Mouse (Mus musculus) embryonic fibroblast, embryonic 13.5 days (primary cell): Measurements from ENCODE around the gene Tubg1. TPM values are rescaled to one million over a fixed set of nuclear protein-coding genes. Genes with fewer than 3 reads are reported as not detected.
A peak's percentile ranks its signal among the peaks of the same experiment; 100 is the strongest.
"Not testable (repeated sequence)": the region's sequence is repeated elsewhere in the genome, so short reads cannot be mapped to it uniquely, and the experiment has no call there.

Experiments used
- H3K27ac ChIP-seq: 2 replicates; pipeline ENCODE4 v1.5.1; 2012; ENCODE audit warnings: low read length, control low read depth, inconsistent platforms; ENCODE audit not compliant: insufficient read depth
- H3K4me1 ChIP-seq: 2 replicates; pipeline ENCODE4 v1.6.1; 2011; ENCODE audit warnings: low read length; ENCODE audit not compliant: control insufficient read depth, insufficient read depth
- H3K4me3 ChIP-seq: 2 replicates; pipeline ENCODE4 v1.5.1; 2011; ENCODE audit warnings: mild to moderate bottlenecking, control low read depth, low read length; ENCODE audit not compliant: insufficient read depth
- CTCF ChIP-seq: IDR thresholded peaks from 2 replicates; pipeline ENCODE4 v1.5.1; 2011; ENCODE audit warnings: mild to moderate bottlenecking, control low read depth, low read length, moderate library complexity, borderline replicate concordance; ENCODE audit not compliant: insufficient read depth
- POLR2A ChIP-seq: IDR thresholded peaks from 2 replicates; pipeline ENCODE4 v1.6.1; 2011; ENCODE audit warnings: low read depth, mild to moderate bottlenecking, control low read depth, low read length, moderate library complexity
- polyA plus RNA-seq: library from polyadenylated mRNA; stranded (reverse); fragments of >200 nt; gene quantifications from 2 replicates; pipeline ENCODE4 v1.2.4, GENCODE M21; 2011; ENCODE audit warnings: low read depth; ENCODE audit not compliant: missing spikeins, insufficient read length

Gene Tubg1
- polyA plus RNA-seq, 1 experiment = 36.2 TPM

GRCm38 (mm10) chr11:101154648-101155047 is 34.9 kb downstream of the Tubg1 start:
- no peaks in the 10 kb centered on the region for H3K4me1 ChIP-seq
- H3K27ac ChIP-seq = no peak overlapping the region
- H3K4me3 ChIP-seq = no peak overlapping the region
- TF ChIP-seq POLR2A (no peak), CTCF (no peak)

DNA sequence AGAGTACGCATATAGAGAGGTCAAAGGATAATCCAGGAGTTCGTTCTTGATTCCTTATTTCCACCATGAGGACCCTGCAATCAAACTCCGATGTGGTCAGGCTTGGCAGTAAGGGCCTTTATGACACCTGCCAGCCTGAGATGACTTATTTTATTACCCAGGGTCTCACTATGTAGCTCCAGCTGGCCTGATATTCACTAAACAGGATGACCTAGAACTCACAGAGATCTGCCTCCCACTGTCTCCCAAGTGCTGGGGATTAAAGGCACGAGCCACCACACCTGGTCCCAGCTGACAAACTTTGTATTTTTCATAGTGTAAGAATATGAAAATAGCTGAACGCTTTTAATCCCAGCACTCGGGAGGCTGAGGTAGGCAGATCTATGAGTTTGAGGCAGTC is 35.4 kb downstream of the Tubg1 start:
- H3K4me3 ChIP-seq = no peak overlapping the region
- H3K4me1 ChIP-seq = no peaks in the 10 kb centered on the region
- no peak overlapping the region for H3K27ac ChIP-seq
- no peak for TF ChIP-seq CTCF
- TF ChIP-seq POLR2A = no peak

- H3K4me3 ChIP-seq = peak within 1 kb of the TSS; percentile 24
- H3K4me1 ChIP-seq = no peaks in the 10 kb centered on the region
- no peak within 1 kb of the TSS for H3K27ac ChIP-seq
- TF ChIP-seq CTCF (no peak), POLR2A (peak; percentile 70)
Observed at GRCm38 (mm10) chr11:101155728-101156371, 36.1 kb downstream of the Tubg1 start, which contains the start of gene Tubg2. Gene Tubg2 (plus strand): TSS chr11:101155907.

GRCm38 (mm10) chr11:101160151-101160550 is 40.4 kb downstream of the Tubg1 start:
- H3K4me1 ChIP-seq, H3K27ac ChIP-seq, H3K4me3 ChIP-seq: not testable (repeated sequence)

GRCm38 (mm10) chr11:101160981-101161505 is 41.3 kb downstream of the Tubg1 start:
- not testable (repeated sequence) for H3K4me3 ChIP-seq, H3K4me1 ChIP-seq, H3K27ac ChIP-seq

DNA sequence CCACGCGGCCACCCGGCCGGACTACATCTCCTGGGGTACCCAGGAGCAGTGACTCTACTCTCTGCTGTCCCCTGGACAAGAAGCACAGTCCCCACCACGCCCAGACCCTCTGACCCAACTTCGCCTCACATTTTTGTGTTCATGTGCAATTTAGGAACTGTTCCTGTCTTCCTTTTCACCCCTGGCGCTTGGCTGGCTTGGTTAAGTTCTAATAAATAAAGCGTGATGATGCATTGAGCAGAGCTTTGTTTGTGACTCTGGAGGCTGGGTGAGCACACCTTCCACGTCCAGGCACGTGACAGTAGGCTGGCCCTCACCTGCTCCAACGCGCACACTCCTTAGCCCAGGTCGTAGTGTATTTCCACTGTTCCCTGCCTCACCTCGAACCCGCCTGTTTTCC is 41.8 kb downstream of the Tubg1 start:
- TF ChIP-seq CTCF = no peak
- no peak for TF ChIP-seq POLR2A

GRCm38 (mm10) chr11:101162301-101162700 is 42.6 kb downstream of the Tubg1 start:
- Histone ChIP-seq H3K4me3 (no peak overlapping the region), H3K4me1 (no peaks in the 10 kb centered on the region), H3K27ac (no peak overlapping the region)
- TF ChIP-seq POLR2A (no peak), CTCF (no peak)

More for the DNA sequence above, 41.8 kb downstream of the Tubg1 start:
- H3K27ac ChIP-seq = no peak overlapping the region
- H3K4me3 ChIP-seq = no peak overlapping the region
- H3K4me1 ChIP-seq = no peaks in the 10 kb centered on the region

- H3K4me3 ChIP-seq = no peak overlapping the region
- TF ChIP-seq POLR2A (no peak), CTCF (no peak)
- no peaks in the 10 kb centered on the region for H3K4me1 ChIP-seq
- H3K27ac ChIP-seq = no peak overlapping the region
Observed at GRCm38 (mm10) chr11:101162772-101163171, 43.0 kb downstream of the Tubg1 start.

- TF ChIP-seq CTCF = no peak
- Histone ChIP-seq H3K27ac (no peak overlapping the region), H3K4me1 (no peaks in the 10 kb centered on the region), H3K4me3 (no peak overlapping the region)
Observed at GRCm38 (mm10) chr11:101163476-101164350, 44.0 kb downstream of the Tubg1 start.

- H3K4me3 ChIP-seq = no peak overlapping the region
- H3K4me1 ChIP-seq = no peaks in the 10 kb centered on the region
- no peak for TF ChIP-seq POLR2A
- TF ChIP-seq CTCF = no peak
- no peak overlapping the region for H3K27ac ChIP-seq
Observed at GRCm38 (mm10) chr11:101164351-101164665, 44.6 kb downstream of the Tubg1 start.
